Mouse (Mus musculus): ENCODE measurements at regions not wholly inside any gene's neighbourhood (a gene's known extent, or its start where the extent isn't known, plus 50 kb on each side); places are given as distances from the start of the nearest gene placed in this dataset.

DNA sequence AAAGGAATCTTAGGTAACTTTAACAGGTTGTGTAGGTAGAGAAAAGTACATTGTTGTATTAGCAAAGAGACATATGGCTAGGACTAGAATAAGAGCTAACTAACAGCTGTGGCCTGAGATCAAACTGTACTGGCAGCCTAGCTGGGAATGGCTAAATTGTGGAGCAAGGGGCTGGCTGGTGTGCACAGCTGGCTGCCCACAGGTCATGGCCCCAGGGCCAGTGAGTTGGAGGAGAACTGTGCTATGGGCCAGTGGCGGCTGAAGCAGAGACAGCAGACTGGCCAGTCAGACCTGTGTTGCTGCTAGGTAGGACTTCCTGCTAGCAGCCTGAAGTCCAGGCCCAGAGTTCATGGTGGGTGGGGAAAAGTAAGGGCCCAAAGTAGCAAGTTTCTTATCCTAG lies 394.6 kb downstream of the Hace1 start:
- no peak for DNase-seq (ENCODE audit: low spot score)

DNA sequence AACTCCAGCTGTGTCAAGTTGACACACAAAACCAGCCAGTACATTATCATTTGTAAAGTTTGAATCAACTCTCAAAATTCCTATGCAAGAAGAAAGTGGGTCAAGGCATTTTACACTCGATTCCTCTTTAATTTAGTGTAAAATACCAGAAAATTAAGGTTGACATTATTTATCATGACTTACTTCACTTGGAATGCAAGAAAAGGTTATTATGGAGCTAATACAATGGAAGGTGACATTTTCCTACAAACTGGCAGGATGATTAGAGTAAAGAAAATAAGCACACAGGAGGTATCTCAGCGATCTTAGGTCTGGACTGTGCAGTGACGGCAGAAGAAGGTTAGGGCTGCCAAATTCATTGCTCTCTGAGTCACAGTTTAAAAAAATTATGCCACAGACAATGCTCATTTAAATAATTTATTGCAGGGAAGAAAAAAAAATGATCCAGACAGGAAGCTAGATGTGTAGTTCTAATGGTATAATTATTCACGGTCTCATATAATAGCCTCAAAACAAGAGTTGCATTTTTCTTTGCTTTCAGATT lies 405.2 kb downstream of the Hace1 start:
- DNase-seq (ENCODE audit: low spot score) = no peak

DNA sequence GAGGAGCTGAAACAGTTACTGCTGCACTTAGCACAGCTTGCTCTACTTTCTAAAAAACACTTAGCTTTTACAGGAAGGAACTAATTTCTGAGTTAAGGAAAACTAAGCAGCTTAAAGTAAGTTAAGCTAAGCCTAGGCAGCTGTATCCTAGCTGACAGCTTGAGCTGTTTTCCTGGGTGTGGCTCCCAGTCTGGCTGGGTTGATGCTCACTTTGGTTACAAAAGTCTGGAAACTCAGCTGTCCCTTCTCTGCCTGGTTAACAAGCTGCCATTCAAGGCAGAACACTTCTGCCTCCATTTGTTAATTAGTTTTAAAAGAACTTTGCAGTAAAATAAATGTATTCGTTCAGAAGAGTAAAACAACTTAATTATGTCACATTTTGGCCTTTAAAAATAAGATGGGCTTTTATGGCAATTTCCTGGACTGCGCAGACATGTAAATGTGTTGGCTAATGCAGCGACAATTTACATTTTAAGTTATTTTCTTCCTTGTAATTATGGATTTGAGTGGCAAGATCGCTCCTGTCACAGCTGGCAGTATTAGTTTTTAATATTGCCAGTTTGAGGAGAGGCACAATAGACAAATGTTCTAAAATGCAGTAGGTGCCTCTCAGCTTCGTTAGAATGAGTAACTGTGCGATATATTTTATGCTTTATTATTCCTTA lies 406.2 kb downstream of the Hace1 start:
- DNase-seq (ENCODE audit: low spot score) = no peak

DNA sequence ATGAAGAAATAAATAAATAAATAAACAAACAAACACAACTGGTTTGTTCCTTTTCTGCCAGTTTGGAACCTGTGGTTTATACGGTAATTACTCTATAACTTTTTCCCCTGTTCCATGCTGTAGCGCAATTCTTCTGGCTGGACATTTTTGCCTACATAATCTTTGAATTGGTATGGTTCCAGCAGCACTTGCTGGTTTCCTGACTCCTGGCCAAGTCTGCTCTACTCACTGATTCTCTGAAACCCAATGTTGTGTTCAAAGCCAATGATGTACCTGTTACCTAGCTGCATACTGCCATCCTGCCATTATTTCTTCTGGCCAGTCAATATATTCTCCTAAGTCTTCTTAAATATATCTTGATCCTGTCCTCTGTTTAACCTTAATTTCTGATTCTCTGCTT lies 408.7 kb downstream of the Hace1 start:
- no peak for DNase-seq (ENCODE audit: low spot score)

DNA sequence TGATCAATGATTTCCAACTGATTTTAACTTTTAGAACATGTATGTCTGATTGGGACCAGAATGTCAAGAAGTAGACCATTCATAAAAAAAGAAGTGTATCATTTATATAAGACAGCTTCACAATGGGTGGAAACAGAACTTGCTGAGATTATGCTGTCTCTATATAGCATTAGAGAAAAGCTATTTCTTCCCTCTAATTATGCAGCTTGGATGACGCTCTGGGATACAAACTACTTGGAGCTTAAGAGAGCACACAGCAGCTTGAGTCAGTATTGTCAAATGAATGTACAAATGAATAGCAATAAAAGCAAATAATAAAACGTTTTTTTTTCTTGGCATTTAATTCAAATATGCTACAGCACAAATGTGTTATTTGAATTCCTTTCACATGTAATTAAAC lies 428.7 kb downstream of the Hace1 start:
- DNase-seq (ENCODE audit: low spot score) = no peak

DNA sequence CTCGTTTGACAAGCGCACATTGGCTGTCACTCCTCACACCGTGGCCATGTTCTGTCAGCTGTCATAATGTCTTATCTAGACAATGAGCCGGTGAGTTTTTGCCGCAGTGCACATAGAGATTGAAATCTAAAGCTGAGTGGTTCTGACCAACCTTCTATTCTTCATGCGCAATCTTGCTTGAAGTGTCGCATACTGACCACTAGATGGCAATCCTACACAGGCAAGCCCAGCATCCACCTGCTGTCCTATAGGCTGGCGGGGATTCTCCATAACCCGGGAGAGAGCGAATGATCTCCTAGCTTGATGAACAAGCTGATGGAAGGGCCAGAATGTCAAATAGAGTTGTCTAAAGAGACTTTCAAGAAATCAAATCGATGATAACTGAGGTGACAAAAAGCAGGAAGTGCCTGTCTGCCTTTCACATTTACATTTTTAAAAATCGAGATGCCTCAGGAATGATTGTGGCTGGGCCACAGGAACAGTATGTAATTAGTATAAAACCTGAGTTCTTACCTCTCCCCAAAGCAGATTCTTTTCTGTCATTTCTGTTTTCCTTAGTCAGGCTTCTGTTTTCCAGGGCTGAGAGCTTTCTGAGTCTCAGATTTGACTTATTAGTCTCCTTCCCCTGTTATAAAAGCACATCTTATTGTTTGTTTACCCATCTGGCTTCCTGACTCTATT lies 434.4 kb downstream of the Hace1 start:
- peak; percentile 50 for DNase-seq (ENCODE audit: low spot score)

DNA sequence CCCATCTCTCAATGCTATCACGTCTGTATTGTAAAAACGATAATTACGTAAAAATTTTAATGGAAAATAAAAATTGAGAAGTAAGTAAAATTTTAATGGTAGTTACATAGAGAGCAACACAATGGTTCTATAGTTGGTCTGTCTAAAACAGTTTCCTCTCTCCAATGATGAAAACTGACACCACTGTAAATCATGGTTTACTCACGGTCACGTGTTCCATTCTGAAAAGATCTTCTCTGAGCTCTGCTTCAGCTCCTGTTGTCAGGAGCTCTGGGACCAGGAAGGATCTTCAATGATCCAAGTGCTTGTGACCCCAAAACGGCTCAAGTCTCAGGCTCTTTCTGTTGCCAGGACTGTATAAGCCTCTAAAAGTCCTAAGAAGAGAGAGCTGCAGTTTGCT lies 435.0 kb downstream of the Hace1 start:
- no peak for DNase-seq (ENCODE audit: low spot score)

DNA sequence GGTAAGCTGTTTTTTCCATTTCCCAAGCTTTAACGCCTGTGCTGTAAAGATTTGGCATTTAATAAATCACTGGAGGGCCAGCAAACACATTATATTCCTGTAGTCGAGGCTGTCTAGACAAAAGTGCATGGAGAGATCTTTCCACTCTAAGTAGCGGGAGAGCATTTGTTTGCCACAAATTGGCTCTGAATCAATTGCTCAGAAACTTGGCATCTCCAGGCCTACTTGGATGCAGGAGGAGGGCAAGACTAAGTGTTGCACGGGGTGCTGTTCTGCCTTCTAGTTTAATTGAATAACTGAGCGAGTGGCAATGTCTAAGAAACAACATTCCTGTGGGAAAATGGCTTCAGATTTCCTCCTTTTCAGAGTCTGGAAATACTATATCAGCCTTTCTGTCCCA lies 438.7 kb downstream of the Hace1 start:
- DNase-seq (ENCODE audit: low spot score) = no peak

DNA sequence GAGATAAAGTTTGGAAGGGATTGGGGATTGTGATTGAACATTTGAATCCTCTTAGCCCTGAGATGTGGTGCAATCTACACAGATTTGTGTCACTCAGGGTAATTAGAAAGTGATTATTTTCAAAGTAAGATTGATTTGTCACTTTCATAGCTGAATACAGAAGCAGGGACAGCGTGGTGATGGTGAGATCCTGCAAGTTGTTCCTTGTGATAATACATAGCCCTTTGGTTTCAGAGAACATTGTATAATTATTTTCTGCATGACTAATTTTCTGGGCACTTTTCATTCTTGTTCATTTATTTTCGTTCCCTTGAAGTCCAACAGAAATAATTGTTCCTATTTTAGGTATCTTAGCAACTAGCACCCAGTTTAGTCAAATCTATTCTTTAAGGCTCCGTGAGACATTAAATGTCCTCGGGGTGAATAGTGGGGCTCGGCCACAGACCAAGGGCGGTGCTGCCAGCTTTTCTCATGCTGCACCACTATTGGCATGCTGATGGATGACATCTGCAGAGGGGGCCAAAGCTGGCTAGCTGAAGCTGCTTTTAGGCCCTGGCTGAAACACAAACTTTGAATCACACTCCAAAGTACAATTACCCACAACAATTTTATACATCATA lies 468.0 kb downstream of the Hace1 start:
- no peak for DNase-seq (ENCODE audit: low spot score)

DNA sequence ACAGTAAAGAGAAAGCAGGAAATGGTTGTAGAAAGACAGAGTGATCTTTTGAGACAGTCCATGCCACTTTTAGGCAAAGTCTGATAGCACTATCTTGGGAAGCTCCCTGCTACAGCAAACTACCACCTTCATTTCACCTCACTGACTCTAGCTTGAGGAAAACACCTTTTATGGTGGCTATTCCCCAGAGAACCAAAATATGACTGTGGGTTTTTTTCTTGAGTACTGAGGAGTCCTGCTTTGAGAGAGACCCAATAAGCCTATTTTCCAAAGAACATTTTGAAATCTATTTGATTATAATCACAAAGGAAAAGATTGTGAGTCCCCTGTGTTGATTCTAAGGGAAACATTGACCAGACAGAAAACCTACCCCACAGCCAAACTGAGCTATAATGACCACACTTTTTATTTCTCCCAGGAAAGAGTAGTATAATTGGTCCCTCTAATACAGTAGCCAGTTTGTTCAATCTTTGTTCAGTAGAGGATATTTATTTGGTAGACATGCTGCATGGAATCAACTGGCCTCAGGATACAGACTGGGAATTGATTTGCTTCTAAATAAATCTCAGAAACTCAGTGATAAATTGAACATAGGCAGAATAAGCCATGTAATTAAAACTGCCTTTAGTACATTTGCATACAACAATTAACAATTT lies 468.6 kb downstream of the Hace1 start:
- no peak for DNase-seq (ENCODE audit: low spot score)

DNA sequence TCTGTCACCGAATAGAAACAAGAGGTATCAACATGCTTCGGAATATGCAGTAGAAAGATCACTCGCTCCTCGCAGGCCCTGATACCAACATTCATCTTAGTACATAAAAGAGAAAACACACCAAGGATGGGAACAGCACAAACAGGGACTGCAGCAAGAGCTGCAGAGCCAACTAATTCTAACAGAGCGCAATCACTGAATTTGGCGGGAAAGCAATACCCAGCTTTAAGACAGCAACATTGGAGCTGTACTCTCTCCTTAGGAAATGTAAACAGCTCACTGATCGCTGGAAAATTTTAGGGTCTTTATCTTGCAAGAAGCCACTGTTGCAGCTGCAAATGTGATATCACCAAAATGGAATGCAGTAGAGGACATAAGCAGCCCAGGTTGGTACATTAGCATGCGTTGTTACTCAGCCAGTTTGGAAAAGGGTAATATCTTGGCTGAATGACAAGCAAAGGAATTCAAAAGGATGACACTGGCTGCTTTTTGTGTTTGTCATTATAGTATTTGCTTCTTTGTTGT lies 469.3 kb downstream of the Hace1 start:
- DNase-seq (ENCODE audit: low spot score) = no peak

DNA sequence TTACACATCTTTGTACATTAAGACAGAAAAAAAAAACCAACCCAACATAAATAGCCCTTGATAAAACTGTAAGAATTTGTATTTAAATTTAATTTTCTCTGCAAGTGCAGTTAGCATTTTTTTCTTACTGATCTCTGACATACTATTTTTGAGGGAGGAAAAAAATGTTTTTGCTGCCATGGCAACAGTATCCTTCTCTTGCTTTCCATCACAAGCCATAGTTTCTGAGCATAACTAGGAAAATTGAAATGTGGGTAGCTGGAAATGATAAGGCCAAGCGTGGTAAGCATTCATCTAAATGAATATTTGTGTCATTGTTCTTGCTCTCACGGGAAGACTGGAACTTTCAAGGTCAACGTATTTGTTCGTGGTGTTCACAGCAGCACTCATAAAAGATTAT lies 470.0 kb downstream of the Hace1 start:
- no peak for DNase-seq (ENCODE audit: low spot score)

DNA sequence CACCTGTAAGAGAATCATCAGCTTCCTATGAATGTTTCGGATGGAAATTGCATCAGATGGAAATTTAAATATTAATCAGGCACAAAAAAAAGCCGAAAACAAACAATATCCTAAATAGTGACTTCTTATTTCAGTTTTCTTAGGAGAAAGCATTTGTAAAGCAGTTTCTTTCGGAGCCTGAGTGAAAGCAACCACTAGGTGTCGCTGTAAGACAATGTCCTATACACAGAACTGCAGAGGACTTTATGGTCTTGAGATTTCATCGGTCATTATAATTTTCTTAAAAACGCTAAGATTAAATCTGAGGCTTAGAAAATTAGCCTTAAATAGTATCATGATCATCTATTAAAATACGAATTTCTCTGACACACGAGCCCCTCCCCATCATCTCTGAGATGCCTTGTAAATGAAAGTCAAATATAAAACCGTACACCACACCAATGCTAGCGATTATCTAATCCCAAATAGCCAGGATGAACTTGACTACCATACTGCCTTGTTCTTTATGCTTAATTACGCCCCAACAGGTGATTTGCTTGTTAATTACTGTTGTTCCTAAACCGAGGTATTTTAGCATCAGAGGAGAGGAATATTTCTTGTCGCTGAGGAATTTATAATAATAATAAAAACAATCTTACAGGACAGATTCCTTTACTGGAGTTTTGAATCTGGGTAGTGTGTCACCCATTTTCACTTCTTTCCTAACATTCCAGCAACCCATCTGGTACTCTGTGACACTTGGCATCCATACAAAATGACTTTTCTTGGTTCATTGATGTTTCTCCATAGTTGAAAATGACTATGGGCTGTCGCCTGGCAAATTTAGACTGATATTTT lies 480.0 kb downstream of the Hace1 start:
- peak; percentile 53 for DNase-seq (ENCODE audit: low spot score)

DNA sequence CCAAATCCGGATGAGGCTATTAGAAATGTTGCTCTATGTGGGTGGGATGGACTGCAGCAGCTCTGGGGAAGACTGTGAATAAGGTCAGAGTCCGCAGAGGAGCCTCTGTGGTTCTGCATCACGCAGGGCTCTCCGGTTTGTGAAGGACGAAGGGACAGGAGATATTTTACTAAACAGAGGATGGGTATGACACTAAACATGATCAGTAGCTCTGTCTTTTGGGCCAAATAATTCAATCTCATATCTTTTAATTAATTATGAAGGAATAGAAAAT lies 480.5 kb downstream of the Hace1 start:
- DNase-seq (ENCODE audit: low spot score) = no peak

DNA sequence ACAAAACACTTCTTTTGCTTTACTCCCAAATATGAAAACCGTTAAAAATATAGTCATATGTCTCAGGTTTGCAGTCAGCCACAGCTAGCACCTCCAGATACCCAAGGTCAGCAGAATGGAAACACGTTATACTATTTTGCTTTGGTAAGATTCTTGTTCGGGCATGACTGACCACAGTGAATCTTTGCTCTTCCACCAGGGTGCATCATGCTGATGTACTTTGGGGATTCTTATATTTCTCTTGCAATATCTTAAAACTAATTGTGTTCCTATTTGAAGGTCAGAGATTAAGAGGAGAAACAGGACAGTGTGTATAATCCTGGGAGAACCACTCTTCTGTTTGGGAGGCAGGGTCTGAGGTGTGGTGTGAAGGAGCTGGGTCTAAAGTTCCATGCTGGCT lies 481.7 kb downstream of the Hace1 start:
- no peak for DNase-seq (ENCODE audit: low spot score)

DNA sequence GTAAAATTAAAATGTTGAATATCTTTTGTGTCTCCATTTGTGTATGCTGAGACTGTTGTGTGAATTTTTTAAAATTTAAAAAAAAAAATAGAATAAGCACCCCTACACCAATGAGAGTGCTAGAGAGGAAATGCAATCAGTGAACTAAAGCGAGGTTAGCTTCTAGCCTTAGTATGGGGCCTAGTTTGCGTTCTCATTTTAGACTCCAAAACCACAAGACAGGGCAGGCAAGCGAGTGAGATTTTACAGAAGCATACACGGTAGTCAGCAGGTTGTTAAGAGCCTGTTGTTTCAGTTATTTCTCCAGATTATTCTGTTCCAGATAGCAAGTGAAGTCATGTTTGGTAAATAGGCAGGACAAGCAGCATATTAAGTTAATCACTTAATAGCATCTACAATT lies 486.2 kb downstream of the Hace1 start:
- no peak for DNase-seq (ENCODE audit: low spot score)

DNA sequence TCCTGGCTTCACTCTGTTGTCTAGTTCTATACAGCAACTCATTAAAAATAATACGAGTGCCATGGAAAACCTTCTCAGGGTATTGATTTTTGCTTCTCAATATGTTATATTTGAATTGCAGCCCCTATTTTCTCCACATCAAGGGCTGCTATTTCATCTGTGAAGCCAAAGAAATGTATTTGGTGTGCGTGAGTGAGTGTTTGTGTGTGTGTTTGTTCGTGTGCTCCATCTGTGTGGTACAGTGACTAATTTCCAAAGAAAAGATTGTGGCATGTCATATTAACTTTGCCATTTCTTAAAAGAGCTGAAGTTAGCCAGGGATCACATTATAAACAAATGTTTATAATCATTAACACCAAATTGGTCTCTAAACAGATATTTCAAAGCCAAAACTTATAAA lies 493.1 kb downstream of the Hace1 start:
- DNase-seq (ENCODE audit: low spot score) = no peak

DNA sequence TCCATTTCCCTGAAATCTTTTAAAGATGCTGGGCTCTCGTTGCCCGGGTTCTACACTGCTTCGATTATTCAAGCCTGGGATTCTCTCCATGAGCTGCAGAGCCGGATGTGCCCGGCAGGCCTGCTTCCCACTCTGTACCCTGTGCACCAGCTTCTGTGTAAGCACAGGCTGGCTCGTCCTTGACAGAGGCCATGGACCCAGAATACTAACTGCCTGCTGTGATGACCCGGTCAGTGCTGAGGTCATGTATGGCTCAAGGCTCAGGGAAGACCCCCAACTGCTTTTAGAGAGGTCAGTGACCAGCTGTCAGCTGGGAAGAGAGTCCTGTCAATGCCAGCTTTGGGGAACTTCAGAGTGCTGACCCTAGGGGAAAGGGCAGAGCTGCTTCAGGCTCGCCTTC lies 493.6 kb downstream of the Hace1 start:
- no peak for DNase-seq (ENCODE audit: low spot score)

DNA sequence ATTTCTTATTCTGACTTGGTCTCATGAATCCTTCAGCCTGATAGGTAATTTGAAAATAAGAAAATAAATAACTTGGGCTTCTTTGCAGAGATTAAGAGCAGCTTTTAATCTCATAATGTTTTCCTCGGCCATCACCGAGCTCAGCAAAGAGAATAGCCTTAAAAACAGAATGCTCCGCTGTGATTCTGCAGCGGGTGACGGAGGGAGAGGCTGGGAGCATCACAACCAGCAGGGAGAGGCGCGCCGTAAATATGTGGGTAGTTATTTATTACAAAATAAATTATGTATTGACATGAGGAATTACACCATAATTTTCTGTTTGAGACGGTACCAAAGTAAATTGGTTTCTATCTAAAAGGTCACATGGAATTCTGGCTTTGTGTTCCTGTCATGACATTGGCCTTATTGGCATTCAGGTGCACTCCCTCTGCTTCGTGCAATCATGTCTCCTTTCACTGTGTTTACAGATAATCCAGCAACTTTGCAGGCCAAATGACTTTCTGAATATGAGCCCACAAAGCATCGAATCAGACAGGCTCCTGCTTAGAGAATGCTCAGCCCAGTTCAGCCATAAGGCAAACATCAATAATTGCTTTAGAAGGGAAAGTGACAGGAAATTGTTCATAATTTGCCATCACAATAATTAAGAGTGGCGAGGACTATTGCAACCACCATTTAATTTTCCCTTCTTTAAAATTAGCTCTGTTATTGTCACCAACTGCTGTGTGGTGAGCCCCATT lies 494.4 kb downstream of the Hace1 start:
- no peak for DNase-seq (ENCODE audit: low spot score)

DNA sequence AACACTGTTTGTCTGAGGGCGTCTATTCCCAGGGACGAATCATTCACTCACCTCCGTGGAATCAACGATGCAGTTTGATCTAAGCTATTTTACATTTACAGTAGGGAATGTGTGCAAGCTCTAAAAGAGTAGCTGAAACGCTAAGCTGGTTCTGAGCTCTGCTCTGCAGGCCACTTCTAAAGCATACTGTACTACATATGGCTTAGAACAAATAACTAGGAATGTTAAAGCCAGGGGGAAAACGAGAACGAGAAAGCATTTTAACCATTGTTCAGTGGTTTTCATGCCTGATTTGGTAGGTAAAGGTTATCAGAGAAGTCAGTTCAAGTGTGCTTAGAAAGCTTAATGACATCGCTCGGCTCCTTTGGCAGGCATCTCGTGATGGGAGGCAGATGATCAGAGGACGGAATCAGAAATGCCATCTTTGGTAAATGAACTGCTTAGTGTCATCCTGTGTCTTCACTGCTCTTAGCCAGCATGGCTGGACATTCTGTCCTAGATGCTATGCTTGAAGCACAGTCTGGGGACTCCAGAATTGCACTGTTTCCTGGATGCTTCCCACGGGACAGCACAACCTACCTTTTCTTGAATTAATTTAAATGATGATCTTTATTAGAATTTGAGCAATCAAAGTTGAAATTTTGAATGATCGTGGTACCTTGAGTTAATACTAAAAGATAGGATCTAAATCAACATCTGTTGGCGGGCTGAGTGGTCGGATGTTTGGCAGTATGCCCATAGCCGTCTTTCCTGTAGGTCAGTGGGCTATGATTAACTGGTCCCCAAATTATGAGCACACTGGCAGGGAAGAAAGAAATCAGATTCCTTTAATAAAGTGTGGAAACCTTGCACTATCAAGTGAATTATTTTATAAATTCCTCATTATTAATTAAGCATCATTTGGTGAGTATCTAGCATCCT lies 495.2 kb downstream of the Hace1 start:
- no peak for DNase-seq (ENCODE audit: low spot score)

Data from testis, postnatal 10 days (tissue).